Mouse (Mus musculus) hindbrain, embryonic 13.5 days (tissue): ENCODE data around the gene Lag3. TPM values are rescaled to one million over a fixed set of nuclear protein-coding genes. Genes with fewer than 3 reads are reported as not detected.

Experiments used
- polyA plus RNA-seq: library from polyadenylated mRNA; unstranded; fragments of >200 nt; fragmentation: Nextera tagmentation; extraction: Ambion mirVana; gene quantifications from 2 replicates; pipeline ENCODE4 v1.2.1, GENCODE M21; 2015

Lag3 gene
- polyA plus RNA-seq, 1 experiment from 2014 or later = 2.6 TPM

Other genes starting within 250 kb of the Lag3 start
- gene Lpcat3, start 248.7 kb downstream of the Lag3 start, polyA plus RNA-seq = 38.5 and 52.2 TPM in 2 replicates
- gene Emg1, start 199.5 kb downstream of the Lag3 start, polyA plus RNA-seq = 111 and 118 TPM in 2 replicates
- 254 and 257 TPM in 2 replicates for gene Phb2, start 199.4 kb downstream of the Lag3 start, polyA plus RNA-seq
- gene Ptpn6, start 173.0 kb downstream of the Lag3 start, polyA plus RNA-seq = 5.0 and 5.9 TPM in 2 replicates
- 670 and 677 TPM in 2 replicates for gene Grcc10, start 170.3 kb downstream of the Lag3 start, polyA plus RNA-seq
- gene Gm45234, start 155.7 kb downstream of the Lag3 start, polyA plus RNA-seq = not detected in 2 replicates
- 21.6 and 22.7 TPM in 2 replicates for gene Atn1, start 155.2 kb downstream of the Lag3 start, polyA plus RNA-seq
- gene Eno2, start 142.0 kb downstream of the Lag3 start, polyA plus RNA-seq = 53.2 and 58.7 TPM in 2 replicates
- 4.0 and 6.3 TPM in 2 replicates for gene Lrrc23, start 132.0 kb downstream of the Lag3 start, polyA plus RNA-seq
- 7.8 and 8.4 TPM in 2 replicates for gene Spsb2, start 103.0 kb downstream of the Lag3 start, polyA plus RNA-seq
- gene Tpi1, start 97.4 kb downstream of the Lag3 start, polyA plus RNA-seq = 361 and 374 TPM in 2 replicates
- 189 and 200 TPM in 2 replicates for gene Usp5, start 82.2 kb downstream of the Lag3 start, polyA plus RNA-seq
- 42.6 and 51.2 TPM in 2 replicates for gene Cdca3, start 82.2 kb downstream of the Lag3 start, polyA plus RNA-seq
- 0.78 and 1.3 TPM in 2 replicates for gene Gnb3, start 71.4 kb downstream of the Lag3 start, polyA plus RNA-seq
- 16.4 and 19.1 TPM in 2 replicates for gene P3h3, start 54.0 kb downstream of the Lag3 start, polyA plus RNA-seq
- gene Gpr162, start 47.7 kb downstream of the Lag3 start, polyA plus RNA-seq = 21.3 and 22.5 TPM in 2 replicates
- gene Cd4, start 23.5 kb downstream of the Lag3 start, polyA plus RNA-seq = 0.14 and 0.19 TPM in 2 replicates
- 744 and 801 TPM in 2 replicates for gene Ptms, start 8.4 kb upstream of the Lag3 start, polyA plus RNA-seq
- 481 and 505 TPM in 2 replicates for gene Mlf2, start 19.7 kb upstream of the Lag3 start, polyA plus RNA-seq
- 89.3 and 94.5 TPM in 2 replicates for gene Cops7a, start 53.8 kb upstream of the Lag3 start, polyA plus RNA-seq
- 29.3 and 31.6 TPM in 2 replicates for gene Pianp, start 85.0 kb upstream of the Lag3 start, polyA plus RNA-seq
- 17.7 and 20.4 TPM in 2 replicates for gene Zfp384, start 97.4 kb upstream of the Lag3 start, polyA plus RNA-seq
- gene Ing4, start 128.1 kb upstream of the Lag3 start, polyA plus RNA-seq = 168 and 175 TPM in 2 replicates
- 17.5 and 19.7 TPM in 2 replicates for gene Acrbp, start 138.0 kb upstream of the Lag3 start, polyA plus RNA-seq
- gene Lpar5, start 156.2 kb upstream of the Lag3 start, polyA plus RNA-seq = 0.55 and 0.65 TPM in 2 replicates
- 123 and 126 TPM in 2 replicates for gene Chd4, start 184.3 kb upstream of the Lag3 start, polyA plus RNA-seq
- 47.9 and 48.6 TPM in 2 replicates for gene Nop2, start 220.2 kb upstream of the Lag3 start, polyA plus RNA-seq
- 17.2 and 19.7 TPM in 2 replicates for gene Iffo1, start 233.5 kb upstream of the Lag3 start, polyA plus RNA-seq